Comparison of ENCODE assay signal across 13 mouse cellular contexts in the genomic region with DNA sequence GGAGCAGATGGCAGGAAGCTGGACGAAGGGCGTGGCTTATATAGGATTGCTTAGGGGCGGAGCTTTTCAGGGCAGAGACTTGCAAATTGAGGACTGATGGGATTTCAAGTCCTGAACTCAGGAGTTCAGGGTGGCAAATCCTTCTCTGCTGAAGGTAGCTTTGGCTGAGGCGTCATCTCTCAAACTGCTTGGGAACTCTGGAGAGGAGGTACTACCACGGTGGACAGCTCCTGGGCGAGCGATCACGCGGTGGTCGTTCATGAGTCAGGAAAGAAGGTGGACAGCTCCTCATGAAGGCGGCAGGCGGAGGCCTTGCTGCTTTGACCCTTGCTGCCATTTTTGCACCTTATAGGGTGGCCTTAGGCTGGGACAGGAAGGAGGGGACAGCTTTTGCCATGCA. TPM values are rescaled to one million over a fixed set of nuclear protein-coding genes. Genes with fewer than 3 reads are reported as not detected.
A peak's percentile ranks its signal among the peaks of the same experiment; 100 is the strongest.
DNase-seq lines count a peak whose midpoint lies in the region; ATAC-seq and TF ChIP-seq lines count a peak whose summit lies in the region.
"Had no signal": no experiment of that assay in that cellular context is flagged by ENCODE, and none has a peak within 500 bp of the region (broad histone marks: within the 10 kb centered on the region; RNA-seq: fewer than 3 reads in every experiment).

No protein-coding gene starts in this region.

- no peak overlapping the region for H3K9ac ChIP-seq in lung, embryonic 14.5 days
- H3K9ac ChIP-seq in stomach, postnatal 0 days (ENCODE audit: low read length): no peak overlapping the region
- H3K9ac ChIP-seq: heart, embryonic 13.5 days; limb, embryonic 15.5 days had no signal

- DNase-seq in lung, embryonic 14.5 days: peak; percentile 67
- no peak for DNase-seq in lung, postnatal 14 days
- DNase-seq in Muller cell, postnatal 12 days (ENCODE audit: inconsistent ontology term): peak; percentile 21
- DNase-seq in embryo, embryonic 9.5 days (ENCODE audit: extremely low spot score): peak; percentile 21
- DNase-seq in stomach, postnatal 0 days (ENCODE audit: low spot score): peak; percentile 50
- no peak for DNase-seq in lung, adult 2 months
- DNase-seq in thymus, adult 18-20 months: no peak
- DNase-seq: adrenal gland, postnatal 36 days; cerebellum, adult 9-10 months had no signal

- no peak overlapping the region for H3K4me3 ChIP-seq in lung, embryonic 14.5 days (ENCODE audit: low read depth, low read length)
- no peak overlapping the region for H3K4me3 ChIP-seq in stomach, postnatal 0 days (ENCODE audit: low read depth, low read length)
- no peak overlapping the region for H3K4me3 ChIP-seq in lung, adult 2 months (replicated peaks; ENCODE audit: extremely low read depth, low read depth, low read length)
- H3K4me3 ChIP-seq: erythroblast, embryonic 14.5 days; heart, embryonic 13.5 days; limb, embryonic 15.5 days had no signal

- no peak for TF ChIP-seq EP300 in stomach, postnatal 0 days (optimal IDR thresholded peaks at IDR 0.05)

- H3K27ac ChIP-seq in lung, embryonic 14.5 days (ENCODE audit: low read depth): no peak overlapping the region
- H3K27ac ChIP-seq in stomach, postnatal 0 days (replicated peaks): no peak overlapping the region
- H3K27ac ChIP-seq: heart, embryonic 13.5 days; limb, embryonic 15.5 days had no signal

- TF ChIP-seq POLR2A in lung, adult 2 months (IDR thresholded peaks at IDR 0.05; ENCODE audit: borderline replicate concordance, extremely low read depth, low read depth, low read length): no peak

- no peak overlapping the region for H3K4me2 ChIP-seq in lung, embryonic 14.5 days
- H3K4me2 ChIP-seq in stomach, postnatal 0 days (replicated peaks; ENCODE audit: low read depth): no peak overlapping the region
- H3K4me2 ChIP-seq: heart, embryonic 13.5 days; limb, embryonic 15.5 days had no signal

- no peaks in the 10 kb centered on the region for H3K9me3 ChIP-seq in lung, embryonic 14.5 days (ENCODE audit: low read depth, low read length)
- H3K9me3 ChIP-seq in stomach, postnatal 0 days (ENCODE audit: control insufficient read depth, low read length): no peaks in the 10 kb centered on the region
- H3K9me3 ChIP-seq: heart, embryonic 13.5 days; limb, embryonic 15.5 days had no signal

- H3K4me1 ChIP-seq in lung, embryonic 14.5 days (ENCODE audit: insufficient read depth): no peaks in the 10 kb centered on the region
- H3K4me1 ChIP-seq in stomach, postnatal 0 days (replicated peaks; ENCODE audit: control insufficient read depth, insufficient read depth): no peaks in the 10 kb centered on the region
- 0 out of 2 replicates have a peak, but pooled peaks cover 4% of the 10 kb centered on the region for H3K4me1 ChIP-seq in lung, adult 2 months (ENCODE audit: control insufficient read depth, insufficient read depth, low read length)
- H3K4me1 ChIP-seq: heart, embryonic 13.5 days had no signal

- H3K36me3 ChIP-seq in lung, embryonic 14.5 days (ENCODE audit: insufficient read depth): no peaks in the 10 kb centered on the region
- H3K36me3 ChIP-seq in stomach, postnatal 0 days (ENCODE audit: control insufficient read depth, insufficient read depth, low read length): no peaks in the 10 kb centered on the region
- H3K36me3 ChIP-seq: heart, embryonic 13.5 days; limb, embryonic 15.5 days had no signal

- H3K27me3 ChIP-seq in lung, embryonic 14.5 days (ENCODE audit: insufficient read depth, low read length): 0 out of 2 replicates have a peak, but pooled peaks cover 4% of the 10 kb centered on the region
- H3K27me3 ChIP-seq in stomach, postnatal 0 days (ENCODE audit: control insufficient read depth, insufficient read depth, low read length): no peaks in the 10 kb centered on the region
- H3K27me3 ChIP-seq: limb, embryonic 15.5 days had no signal

- no peak for TF ChIP-seq CTCF in lung, embryonic 14.5 days (IDR thresholded peaks at IDR 0.05; ENCODE audit: low read depth)
- TF ChIP-seq CTCF in stomach, postnatal 0 days (IDR thresholded peaks at IDR 0.05; ENCODE audit: low read depth): no peak
- TF ChIP-seq CTCF in lung, adult 2 months (IDR thresholded peaks at IDR 0.05; ENCODE audit: insufficient read depth, low read length): no peak

- ATAC-seq in lung, embryonic 14.5 days (ENCODE audit: insufficient read depth): no peak
- ATAC-seq in stomach, postnatal 0 days (ENCODE audit: low FRiP score, low TSS enrichment): 0 out of 2 replicates have a peak, but pooled peaks have one; percentile 21
- ATAC-seq: inflammation-experienced regulatory T-cells, adult 6 months had no signal

- WGBS in lung, embryonic 14.5 days: 10% methylated on average over 12 of the region's 12 CpGs
- WGBS in stomach, postnatal 0 days: 17% methylated on average over 12 of the region's 12 CpGs
- 20% methylated on average over 12 of the region's 12 CpGs for WGBS in lung, adult 2 months

RNA-seq across cellular contexts. Expression of a gene that starts 20.2 kb away (rescaled TPM):
- polyA plus RNA-seq in lung, embryonic 14.5 days (2014; fragmentation: Nextera tagmentation; extraction: Ambion mirVana): 0.09 TPM in 1 of 2 replicates, not detected in the other
- polyA plus RNA-seq in stomach, postnatal 0 days (2015; fragmentation: Nextera tagmentation; extraction: Ambion mirVana): 0.11 and 0.51 TPM in 2 replicates
- polyA plus RNA-seq in lung, adult 2 months (2012; rRNA removed): 0.06 TPM in 1 of 2 replicates, not detected in the other
- polyA plus RNA-seq: erythroblast, embryonic 14.5 days had no signal

Comparison
In these comparisons a context has a peak if more than half of its experiments do, and no peak if none do; other contexts are left out.
1. DNase-seq: peak in lung, embryonic 14.5 days (single experiment), Muller cell, postnatal 12 days (single experiment), embryo, embryonic 9.5 days (single experiment) and stomach, postnatal 0 days (single experiment); none in lung, postnatal 14 days (single experiment), lung, adult 2 months (single experiment) and thymus, adult 18-20 months (0 of 2).